Mouse (Mus musculus) lung, postnatal 0 days (tissue): ENCODE results near the gene Sugp1.

ENCODE experiments used
- CTCF ChIP-seq: IDR thresholded peaks from 2 replicates; pipeline ENCODE4 v1.5.1; 2016; ENCODE audit warnings: antibody characterized with exemption, mild to moderate bottlenecking
- EP300 ChIP-seq: IDR thresholded peaks from 2 replicates; pipeline ENCODE4 v1.6.1; 2016; ENCODE audit warnings: antibody characterized with exemption, mild to moderate bottlenecking, control low read depth

DNA sequence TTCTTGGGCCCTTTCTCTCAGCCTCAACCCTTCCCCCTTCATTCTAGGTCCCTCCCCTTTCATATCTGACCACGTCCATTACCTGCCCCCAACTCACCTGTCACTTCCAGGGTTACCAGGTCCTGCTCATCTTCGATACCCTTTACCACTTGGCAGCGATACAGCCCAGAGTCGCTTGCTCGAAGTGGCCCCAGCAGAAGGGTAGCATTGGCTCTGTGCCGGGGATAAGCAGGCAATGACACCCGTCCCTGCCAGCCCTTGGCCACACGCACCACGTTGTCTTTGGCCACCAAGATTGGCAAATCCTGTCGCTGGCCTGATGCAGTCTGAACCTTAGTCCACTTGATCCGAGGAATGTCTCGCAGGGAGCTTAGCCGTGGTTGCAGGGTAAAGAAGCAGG lies 72.3 kb downstream of the Sugp1 start:
- no peak for TF ChIP-seq CTCF
- TF ChIP-seq EP300 = no peak
